Mouse (Mus musculus) testis, postnatal 14 days (tissue): ENCODE results near the gene Ndufs3.
"Not testable (repeated sequence)": the region's sequence is repeated elsewhere in the genome, so short reads cannot be mapped to it uniquely, and the experiment has no call there.

Source experiments
- DNase-seq: peaks from one replicate; pipeline ENCODE4 v3.0.0; 2021; ENCODE audit warnings: low spot score

Gene Ndufs3

DNA sequence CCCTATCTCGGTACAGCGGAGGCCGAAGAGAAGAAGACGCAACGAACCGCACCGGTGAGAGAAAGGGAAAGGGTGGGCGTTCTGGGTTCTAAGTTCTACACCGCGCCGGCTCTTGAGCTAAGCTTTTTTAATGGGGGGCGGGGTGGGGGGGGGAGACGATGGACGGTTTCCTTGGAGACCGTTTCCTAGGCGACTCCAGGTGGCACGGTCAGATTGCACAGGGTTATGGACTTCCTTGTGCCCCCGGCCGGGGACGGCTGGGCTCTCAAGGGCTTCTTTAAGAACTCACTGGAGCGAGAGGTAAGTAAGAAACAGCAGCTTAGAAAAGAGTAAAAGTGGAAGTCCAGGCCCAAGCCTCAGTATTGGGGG, 213 bp upstream of the Ndufs3 start:
- DNase-seq, result no peak

DNA sequence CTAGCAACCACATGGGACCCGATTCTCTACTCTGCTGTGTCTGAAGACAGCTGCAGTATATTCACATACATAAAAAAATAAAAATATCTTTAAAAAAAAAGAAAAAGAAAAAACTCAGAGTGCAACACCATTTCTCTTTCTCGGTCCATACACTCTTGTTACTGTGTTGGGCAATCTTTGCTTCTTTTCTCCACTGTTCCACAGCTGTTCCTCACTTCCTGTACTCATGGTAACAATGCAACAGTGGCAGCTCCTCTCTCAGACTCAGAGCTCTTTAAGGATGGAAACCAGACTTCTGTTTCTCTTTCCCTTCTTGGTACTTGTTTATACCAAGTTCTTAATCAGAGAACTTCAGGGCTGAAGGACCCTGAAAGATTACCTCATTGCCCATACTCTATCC, 1.2 kb downstream of the Ndufs3 start:
- no peak for DNase-seq

DNA sequence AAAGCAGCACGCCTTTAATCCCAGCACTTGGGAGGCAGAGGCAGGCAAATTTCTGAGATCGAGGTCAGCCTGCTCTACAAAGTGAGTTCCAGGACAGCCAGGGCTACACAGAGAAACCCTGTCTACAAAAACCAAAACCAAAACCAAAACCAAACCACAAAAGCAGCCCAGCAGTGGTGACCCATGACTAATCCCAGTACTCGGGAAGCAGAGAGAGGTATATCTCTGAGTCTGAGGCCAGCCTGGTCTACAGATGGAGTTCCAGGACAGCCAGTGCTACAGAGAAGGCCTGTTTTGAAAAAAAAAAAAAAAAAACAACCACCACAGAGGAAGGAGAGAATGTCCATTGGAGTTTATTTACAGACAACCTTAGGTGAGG, 10.3 kb downstream of the Ndufs3 start:
- DNase-seq, result not testable (repeated sequence)

GRCm38 (mm10) chr2:90893673-90894298, 10.8 kb downstream of the Ndufs3 start:
- no peak for DNase-seq

DNA sequence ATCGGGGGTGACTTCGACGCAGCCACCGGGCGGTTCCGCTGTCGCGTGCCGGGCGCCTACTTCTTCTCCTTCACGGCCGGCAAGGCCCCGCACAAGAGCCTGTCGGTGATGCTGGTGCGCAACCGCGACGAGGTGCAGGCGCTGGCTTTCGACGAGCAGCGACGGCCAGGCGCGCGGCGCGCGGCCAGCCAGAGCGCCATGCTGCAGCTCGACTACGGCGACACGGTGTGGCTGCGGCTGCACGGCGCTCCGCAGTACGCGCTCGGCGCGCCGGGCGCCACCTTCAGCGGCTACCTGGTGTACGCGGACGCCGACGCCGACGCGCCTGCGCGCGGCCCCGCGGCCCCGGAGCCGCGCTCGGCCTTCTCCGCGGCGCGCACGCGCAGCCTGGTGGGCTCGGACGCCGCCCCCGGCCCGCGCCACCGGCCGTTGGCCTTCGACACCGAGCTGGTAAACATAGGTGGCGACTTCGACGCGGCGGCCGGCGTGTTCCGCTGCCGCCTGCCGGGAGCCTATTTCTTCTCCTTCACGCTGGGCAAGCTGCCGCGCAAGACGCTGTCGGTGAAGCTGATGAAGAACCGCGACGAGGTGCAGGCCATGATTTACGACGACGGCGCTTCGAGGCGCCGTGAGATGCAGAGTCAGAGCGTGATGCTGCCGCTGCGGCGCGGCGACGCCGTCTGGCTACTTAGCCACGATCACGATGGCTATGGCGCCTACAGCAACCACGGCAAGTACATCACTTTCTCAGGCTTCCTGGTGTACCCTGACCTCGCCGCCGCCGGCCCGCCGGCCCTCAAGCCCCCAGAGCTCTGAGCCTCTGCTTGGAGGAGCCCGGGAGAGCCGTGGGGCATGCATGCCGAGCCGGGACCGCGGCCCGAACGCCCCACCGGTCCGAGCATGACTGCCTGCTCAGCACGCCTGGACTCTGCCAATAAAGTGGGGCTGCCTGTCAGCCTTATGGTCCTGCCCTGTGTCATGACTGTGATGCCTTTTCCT, 14.8 kb downstream of the Ndufs3 start:
- peak; percentile 82 for DNase-seq

DNA sequence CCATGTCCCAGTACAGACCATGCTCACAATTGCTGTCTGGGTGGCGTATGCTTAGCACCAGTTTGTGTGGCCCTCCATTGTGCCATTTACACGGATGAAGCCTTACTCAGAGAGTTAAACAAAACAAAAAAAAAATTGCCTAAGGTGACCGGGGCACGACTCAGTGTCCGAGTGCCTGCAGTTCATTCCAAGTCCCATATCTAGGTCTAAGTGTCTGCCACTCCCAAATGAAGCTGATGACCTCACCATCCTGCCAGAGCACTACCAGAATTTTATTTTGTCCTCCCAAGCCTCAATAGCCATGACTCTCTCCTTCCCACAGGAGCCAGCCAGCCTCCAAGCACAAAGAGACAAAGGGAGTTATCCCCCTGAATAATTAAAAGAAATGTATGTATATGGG, 17.0 kb downstream of the Ndufs3 start:
- no peak for DNase-seq

DNA sequence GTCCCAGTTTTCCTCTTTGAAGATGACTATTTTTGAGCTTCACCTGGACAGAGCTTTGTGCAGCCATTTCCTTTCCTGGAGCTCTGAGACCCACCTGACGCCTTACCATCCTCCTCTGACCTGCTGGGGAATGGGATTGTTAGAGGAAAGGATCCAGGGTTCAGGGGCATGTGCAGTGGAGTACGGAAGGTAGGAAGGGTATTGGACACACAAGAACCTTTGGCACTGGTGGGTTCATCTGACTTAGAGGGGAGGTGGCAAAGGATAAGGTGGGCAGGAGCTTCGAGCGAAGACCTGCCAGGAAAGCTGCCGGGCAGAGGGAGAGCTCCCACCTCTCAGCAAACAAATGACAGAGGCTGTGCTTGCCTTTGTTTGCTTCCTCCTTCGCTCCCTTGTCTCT, 18.2 kb downstream of the Ndufs3 start:
- no peak for DNase-seq

DNA sequence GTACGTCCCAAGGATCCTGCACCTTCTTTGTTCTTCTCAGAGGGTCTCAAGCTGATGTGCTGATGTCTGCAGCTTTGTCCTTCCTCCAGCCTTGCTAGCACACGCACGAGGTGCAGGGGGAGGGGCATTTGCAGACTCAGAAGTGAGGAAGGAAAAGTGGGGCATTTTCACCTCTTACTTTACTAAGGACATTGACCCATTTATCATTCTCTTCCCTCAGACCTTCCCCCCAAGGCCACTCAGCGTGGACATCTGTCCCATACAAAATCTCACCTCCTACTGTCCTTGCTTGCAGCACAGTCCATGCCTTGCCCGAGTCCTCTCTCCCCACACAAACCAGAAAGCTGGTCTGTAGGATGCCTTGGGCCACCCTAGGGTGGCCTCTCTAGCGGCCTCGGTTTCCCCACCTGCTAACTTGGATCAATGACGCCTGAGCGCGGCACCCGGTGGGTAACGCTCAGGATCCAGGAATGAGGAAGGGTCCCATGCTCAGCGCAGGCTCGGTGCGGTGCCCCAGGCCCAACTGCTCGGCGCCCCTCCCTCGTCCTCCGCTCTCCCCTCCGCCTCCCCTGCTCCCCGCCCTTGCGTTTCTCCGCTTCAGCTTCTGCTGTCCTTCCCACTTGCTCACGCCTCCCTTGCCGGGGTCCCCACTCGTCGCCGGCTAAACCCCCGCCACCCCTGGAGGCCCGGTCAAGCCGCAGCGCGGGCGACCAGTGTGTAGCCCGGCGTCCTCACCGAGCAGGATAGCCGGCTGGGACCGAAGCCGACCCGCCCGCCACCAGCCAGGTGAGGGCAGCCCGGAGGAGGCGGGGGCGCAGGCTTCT, 19.2 kb downstream of the Ndufs3 start, which contains the start of gene C1qtnf4:
C1qtnf4 (plus strand) TSS at position 643 of the 824 bp plus-strand sequence.
- peak; percentile 32 for DNase-seq

GRCm38 (mm10) chr2:90881824-90882223, 22.8 kb downstream of the Ndufs3 start:
- DNase-seq, result no peak

- DNase-seq, result no peak
Observed at GRCm38 (mm10) chr2:90880144-90880785, 24.4 kb downstream of the Ndufs3 start.

DNA sequence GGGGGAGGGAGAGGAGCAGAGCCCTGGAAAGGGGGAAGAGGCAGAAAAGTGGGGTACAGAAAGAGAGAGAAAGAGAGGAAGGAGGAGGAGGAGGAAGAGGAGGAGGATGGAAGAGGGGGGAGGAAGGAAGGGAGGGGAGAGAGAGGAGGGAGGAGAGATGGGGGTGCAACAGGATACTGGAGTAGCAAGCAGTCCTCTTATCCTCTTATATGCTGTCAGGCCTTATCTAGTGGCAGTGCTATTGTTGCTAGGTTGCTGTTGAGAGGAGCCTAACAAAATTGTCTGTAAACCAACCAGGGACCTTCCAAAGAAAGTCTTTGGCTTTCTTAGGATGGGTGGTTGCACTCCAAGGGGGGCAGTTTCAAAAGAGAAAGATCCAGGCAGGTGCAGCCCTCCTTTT, 25.2 kb downstream of the Ndufs3 start:
- DNase-seq, result no peak

- DNase-seq, result no peak
Observed at GRCm38 (mm10) chr2:90877584-90878259, 26.9 kb downstream of the Ndufs3 start.

DNA sequence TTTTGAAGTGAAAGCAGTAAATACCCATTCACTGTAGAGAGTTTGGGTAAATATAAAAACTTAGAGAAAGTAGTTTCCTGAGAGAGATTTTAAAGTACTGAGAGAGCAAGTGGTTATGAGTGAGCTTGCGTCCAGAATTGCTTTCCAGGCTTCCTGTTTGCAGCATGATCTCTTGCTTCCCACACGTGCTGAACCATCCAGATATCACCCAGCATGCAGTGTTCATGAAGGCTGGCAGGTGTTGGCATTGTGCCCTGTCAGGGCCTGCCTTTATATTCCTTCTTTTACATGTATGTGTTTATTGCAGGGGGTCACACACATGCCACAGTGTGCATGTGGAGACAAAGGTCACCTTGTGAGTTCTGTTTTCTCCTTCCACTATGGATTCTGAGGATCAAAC, 29.4 kb downstream of the Ndufs3 start:
- DNase-seq, result no peak

- DNase-seq, result no peak
Observed at GRCm38 (mm10) chr2:90874025-90874424, 30.6 kb downstream of the Ndufs3 start.

DNA sequence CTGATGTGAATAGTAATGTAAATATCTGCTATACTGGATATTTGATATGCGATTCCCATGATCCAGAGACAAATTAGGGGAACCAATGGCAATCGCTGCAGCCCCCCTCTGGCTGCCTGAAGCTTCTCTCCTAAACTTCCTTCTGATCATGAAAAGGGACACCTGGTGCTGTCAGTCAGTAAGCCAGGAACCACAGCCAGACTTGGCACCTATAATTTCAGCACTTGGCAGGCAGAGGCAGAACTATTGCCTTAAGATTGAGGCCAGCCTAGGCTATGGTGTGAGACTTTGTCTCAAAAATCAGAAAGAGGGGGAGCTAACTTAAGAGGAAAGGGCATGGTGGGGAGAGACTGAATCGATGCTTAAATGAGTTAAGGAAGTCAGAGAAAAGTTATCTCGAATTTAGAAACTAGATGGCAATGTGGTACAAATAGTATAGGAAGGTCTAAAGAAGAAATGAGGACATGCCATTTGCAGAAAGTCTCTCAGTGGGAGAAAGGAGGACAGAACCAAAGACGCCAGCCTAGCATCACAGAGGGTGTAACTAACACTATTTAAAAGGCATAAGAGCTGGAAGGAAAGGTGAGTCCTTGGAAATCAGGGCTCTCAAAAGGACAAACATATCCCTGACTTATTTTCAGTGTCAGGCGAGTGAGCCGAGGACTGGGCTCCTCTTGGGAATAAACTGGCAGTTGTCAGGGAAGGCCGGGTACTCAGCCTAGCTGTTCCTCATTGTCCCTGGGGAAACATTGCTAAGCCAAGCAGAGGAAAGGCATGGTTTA, 33.3 kb downstream of the Ndufs3 start:
- DNase-seq, result no peak

- DNase-seq, result peak; percentile 54
Observed at GRCm38 (mm10) chr2:90870136-90870601, 34.5 kb downstream of the Ndufs3 start.

- DNase-seq, result peak; percentile 53
Observed at GRCm38 (mm10) chr2:90866524-90866923, 38.1 kb downstream of the Ndufs3 start.

- no peak for DNase-seq
Observed at GRCm38 (mm10) chr2:90864184-90864583, 40.4 kb downstream of the Ndufs3 start.

GRCm38 (mm10) chr2:90861486-90861885, 43.1 kb downstream of the Ndufs3 start:
- DNase-seq, result no peak

DNA sequence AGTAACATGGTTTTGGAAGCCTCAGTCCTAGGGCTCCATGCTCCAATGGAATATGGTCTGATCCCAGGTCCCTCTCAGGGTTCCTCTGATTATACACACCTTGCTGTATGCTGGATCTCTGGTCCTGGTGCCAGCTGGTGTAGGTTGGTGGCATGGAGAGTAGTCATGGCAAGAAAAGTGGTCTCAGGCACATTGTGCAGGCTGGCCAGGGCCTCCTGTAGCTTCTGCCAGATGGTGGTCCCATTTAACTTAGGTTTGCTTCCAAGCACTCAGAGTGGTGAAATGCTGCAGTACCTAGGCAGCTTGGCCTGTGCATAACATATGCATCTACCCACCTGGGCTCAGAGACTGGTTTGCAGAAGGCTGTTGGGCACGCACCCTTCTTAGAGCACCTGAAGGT, 54.2 kb downstream of the Ndufs3 start:
- no peak for DNase-seq
